Mouse (Mus musculus) bone marrow, adult 2 months (tissue): Measurements from ENCODE around the gene Mmp20.

Experiments used
- CTCF ChIP-seq: fragments of 200-500 bp; IDR thresholded peaks from 2 replicates; pipeline ENCODE4 v1.5.1; 2011; ENCODE audit warnings: low read length, control low read depth; ENCODE audit not compliant: control insufficient read depth, insufficient read depth
- POLR2A ChIP-seq: fragments of 200-500 bp; IDR thresholded peaks from 2 replicates; pipeline ENCODE4 v1.6.1; 2011; ENCODE audit warnings: low read depth, mild to moderate bottlenecking, control low read depth, low read length, borderline replicate concordance; ENCODE audit not compliant: control insufficient read depth

- TF ChIP-seq CTCF (no peak), POLR2A (no peak)
Observed at GRCm38 (mm10) chr9:7659469-7660020, 31.5 kb downstream of the Mmp20 start.
